Mouse (Mus musculus) neutrophil, adult 5-6 weeks (primary cell): ENCODE data around the gene Tsga10ip. TPM values are rescaled to one million over a fixed set of nuclear protein-coding genes. Genes with fewer than 3 reads are reported as not detected.
A peak's percentile ranks its signal among the peaks of the same experiment; 100 is the strongest.
"Not testable (repeated sequence)": the region's sequence is repeated elsewhere in the genome, so short reads cannot be mapped to it uniquely, and the experiment has no call there.

Experiments
- ATAC-seq: fragments of 151-379, 151-347 bp; 2 replicates; pipeline ENCODE4 v1.8.0; 2017; ENCODE audit warnings: mild to moderate bottlenecking, moderate TSS enrichment; ENCODE audit not compliant: insufficient number of reproducible peaks, poor library complexity, low FRiP score, severe bottlenecking; ENCODE audit errors: extremely low read depth
- total RNA-seq: library from RNA; stranded (forward); fragments of 200-1000 nt; gene quantifications from 2 replicates; pipeline ENCODE4 v1.2.3, GENCODE M21; 2017

Tsga10ip gene
- total RNA-seq, 1 experiment from 2014 or later = not detected

DNA sequence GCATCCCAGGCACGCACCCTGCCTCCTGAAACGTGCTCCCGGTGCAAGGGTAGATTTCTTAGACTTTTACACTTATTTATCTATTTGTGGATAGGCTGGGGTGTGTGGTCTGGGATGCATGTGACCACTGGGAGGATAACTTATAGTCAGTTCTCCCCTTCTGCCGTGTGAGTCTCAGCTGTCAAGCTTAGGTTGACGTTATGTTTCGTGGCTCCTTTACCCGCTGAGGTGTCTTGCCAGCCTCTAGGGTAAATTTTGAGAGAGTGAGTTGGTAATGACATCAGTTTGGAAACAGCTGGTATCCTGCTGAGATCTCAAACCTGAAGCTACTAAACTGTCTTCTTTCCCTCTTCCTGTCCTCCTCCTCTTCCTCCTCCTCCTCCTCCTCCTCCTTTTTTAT lies 3.6 kb upstream of the Tsga10ip start:
- 0 out of 2 replicates have a peak, but pooled peaks have one; percentile 14 for ATAC-seq

DNA sequence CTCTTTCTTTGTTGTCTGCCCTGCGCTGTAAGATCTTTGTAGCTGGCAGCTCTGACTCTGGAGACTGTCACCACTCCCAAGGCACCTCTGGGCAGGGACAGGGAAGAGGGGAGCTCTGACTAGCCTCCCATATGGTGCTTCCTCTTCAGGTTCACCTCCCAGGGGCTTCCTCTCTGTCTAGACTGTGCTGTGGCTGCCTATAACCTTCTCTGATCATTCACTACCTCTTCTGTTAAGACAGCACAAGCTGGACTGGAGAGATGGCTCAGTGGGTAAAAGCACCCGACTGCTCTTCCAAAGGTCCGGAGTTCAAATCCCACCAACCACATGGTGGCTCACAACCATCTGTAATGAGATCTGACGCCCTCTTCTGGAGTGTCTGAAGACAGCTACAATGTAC lies 1.3 kb downstream of the Tsga10ip start:
- not testable (repeated sequence) for ATAC-seq

DNA sequence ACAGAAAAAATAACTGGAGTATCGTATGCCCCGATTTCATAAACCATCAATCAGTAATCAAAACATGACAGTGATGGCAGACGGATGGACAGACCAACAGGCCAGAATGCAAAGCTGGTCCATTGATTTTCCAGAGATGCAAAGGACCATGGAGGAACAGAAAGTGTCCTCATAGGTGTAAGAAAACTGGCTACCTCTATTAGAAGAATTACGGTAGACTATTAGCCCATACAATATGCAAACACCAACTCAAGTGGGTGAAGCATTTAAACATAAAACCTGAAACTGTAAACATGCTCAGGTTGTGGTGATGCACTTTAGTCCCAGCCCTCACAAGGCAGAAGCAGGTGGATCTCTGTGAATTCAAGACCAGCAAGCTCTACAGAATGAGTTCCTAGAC lies 7.0 kb downstream of the Tsga10ip start:
- no peak for ATAC-seq

DNA sequence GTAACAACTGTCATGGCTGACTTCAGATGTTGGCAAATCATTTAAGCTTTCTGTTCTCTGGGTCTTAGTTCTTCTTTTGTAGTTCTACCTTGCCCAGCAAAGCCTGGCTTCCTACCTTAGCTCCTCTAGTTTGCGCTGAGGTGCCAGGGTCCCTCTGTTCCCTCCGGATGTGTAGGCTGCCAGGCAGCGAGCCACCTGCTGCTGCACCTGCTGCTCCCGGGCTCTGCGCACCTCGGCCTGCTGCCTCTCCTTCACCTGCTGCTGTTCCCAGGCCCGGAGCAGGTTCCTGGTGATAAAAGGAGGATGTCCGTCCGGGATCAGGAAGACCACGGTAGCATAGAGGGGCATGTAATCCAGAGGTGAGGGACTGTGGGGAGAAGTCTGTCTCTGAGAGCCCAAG lies 8.2 kb downstream of the Tsga10ip start:
- no peak for ATAC-seq

DNA sequence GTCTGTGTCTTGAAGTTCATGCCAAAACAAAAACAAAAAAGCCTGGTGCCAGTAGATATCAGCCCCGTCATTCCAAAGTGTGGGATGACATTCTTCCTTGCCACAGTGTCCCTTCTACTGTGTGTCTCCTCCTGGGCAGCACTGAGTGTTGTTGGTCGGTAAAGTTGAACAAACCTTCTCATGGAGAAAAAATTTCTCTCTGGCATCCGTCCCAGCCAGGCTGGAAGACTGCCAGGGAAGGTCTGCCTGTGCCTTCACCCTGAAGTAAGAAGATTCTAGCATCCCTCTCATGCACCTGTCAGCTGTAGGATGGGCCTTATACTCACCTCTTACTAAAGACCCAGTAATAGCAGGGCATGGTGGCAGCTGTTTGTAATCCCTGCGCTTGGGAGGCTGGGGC lies 9.4 kb downstream of the Tsga10ip start:
- no peak for ATAC-seq

- no peak for ATAC-seq
These were observed 11.9 kb downstream of the Tsga10ip start for GRCm38 (mm10) chr19:5390416-5390815.

- peak; percentile 57 for ATAC-seq
These were observed 12.7 kb downstream of the Tsga10ip start for GRCm38 (mm10) chr19:5389647-5390046.

GRCm38 (mm10) chr19:5388588-5389242 lies 13.6 kb downstream of the Tsga10ip start, which contains the start of gene Sart1:
TSS of gene Sart1 (minus strand) at chr19:5388703.
- peak; percentile 86 for ATAC-seq

DNA sequence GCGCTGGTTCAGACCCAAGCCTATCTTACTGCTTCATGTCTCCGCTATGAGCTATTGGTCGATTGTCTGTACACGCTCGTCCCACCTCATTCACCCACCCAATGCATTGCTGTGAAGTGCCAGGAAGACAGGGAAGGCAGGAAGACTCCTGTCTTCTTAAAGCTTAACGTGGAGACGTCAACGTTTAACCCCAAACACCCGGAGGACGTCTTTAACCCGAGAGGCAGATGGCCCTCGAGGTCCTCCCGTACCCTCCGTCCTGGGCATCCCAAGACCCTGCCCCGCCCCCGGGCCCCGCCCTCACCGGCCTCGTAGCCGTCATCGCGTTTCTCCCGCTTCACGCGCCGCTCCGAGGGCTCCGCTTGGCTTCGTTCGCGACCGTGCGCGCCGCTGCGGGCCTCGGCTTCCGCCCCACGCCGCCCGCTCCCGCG lies 14.3 kb downstream of the Tsga10ip start:
- ATAC-seq = no peak

DNA sequence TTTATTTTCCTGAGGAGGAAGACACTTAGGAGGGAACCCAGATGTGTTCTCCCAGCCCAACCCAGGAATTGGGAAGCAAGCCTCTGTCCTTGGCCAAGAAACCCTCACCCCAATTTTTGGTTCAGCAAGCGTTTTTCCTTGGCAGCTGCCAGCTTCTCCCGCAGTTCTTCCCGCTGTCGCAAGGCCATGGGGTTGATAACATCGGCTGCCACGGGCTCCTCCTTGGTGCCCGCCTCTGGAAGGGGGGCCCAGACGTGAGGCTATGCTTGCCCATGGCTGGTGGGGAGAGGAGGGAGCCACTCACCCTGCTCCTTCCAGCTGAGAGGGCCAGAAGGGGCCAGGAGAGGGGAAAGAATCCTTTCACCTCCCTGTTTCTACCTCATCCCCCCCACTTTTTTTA lies 17.6 kb downstream of the Tsga10ip start:
- ATAC-seq = no peak

DNA sequence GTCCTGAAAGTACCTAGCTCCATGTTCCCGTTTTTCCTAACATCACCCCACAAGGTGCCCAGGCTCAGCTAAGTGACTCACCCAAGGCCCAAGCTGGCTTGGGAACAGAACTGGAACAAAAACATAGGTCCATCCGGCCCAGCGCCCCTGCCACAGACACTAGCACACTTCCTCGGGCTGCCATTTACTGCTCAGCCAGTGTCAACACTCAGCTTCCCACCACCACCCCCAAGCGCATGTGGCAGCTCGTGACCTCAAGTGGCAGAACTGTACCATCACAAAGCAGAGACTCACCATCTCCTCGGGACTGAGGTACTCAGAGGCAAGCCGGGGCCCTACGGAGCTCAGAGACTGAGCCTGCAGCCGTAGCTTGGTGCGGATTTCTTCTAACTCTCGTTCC lies 19.0 kb downstream of the Tsga10ip start:
- ATAC-seq = no peak

- no peak for ATAC-seq
These were observed 24.9 kb downstream of the Tsga10ip start for GRCm38 (mm10) chr19:5377446-5377845.

DNA sequence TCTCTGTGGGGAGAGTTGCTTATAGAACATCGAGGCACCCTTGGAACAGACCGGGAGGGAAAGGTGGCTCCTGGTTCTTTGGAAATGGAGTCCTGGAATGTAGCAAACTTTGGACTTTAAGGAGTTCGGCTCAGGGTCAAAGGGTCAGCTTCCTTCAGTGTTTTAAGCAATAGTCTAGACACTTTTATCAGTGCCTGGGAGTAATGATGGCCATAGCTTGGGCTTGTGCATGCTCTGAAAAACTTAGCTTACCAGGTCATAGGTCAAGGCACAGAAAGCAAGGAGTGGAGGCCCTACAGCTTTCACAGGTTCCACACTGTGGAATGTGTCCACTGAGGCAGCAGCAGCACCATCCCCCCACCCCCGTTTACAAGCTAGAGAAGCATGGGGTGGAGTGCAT lies 27.6 kb downstream of the Tsga10ip start:
- ATAC-seq = no peak

DNA sequence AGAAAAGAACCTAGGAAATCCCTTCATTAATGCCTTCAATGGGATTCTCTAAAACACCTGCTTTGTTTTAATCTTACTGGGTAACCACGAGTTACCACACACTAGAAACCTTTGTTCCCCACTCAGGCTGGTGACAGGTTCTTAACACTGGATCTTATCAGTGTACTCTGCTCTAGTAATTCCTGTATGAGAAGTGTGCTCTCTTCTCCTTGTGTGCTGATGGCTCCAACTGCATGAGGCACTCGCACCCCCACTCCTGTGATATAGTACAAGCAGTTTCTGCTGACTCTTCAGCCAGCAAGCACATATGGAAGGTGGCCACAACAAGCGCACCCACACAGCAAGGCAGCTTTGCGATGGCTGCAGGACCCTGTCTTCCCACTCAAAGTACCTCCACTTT lies 28.1 kb downstream of the Tsga10ip start:
- ATAC-seq = no peak

DNA sequence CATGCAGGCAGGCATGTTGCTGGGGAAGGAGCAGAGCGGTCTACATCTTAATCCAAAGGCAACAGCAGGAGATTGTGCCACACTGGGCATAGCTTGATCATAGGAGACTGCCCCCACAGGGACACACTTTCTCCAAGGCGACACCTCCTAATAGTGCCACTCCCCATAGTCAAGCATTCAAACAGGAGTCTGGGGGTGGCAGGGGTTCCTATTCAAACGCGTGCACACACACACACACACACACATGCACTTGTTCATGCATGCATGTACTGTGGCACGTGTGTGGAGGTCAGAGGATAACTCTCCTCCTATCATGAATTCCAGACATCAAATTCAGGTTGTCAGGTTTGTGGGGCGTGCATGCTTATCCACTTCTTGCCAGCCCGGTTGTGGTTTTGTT lies 29.6 kb downstream of the Tsga10ip start:
- no peak for ATAC-seq

- ATAC-seq = no peak
These were observed 31.4 kb downstream of the Tsga10ip start for GRCm38 (mm10) chr19:5370932-5371331.

GRCm38 (mm10) chr19:5367455-5367854 lies 34.9 kb downstream of the Tsga10ip start:
- no peak for ATAC-seq

GRCm38 (mm10) chr19:5367053-5367359 lies 35.3 kb downstream of the Tsga10ip start, which contains the start of gene Banf1:
TSS of gene Banf1 (minus strand) at chr19:5367168.
- ATAC-seq = no peak

GRCm38 (mm10) chr19:5366175-5367052 lies 35.9 kb downstream of the Tsga10ip start, which contains the start of gene Eif1ad:
TSS of gene Eif1ad (plus strand) at chr19:5366741.
- ATAC-seq = peak; percentile 80

DNA sequence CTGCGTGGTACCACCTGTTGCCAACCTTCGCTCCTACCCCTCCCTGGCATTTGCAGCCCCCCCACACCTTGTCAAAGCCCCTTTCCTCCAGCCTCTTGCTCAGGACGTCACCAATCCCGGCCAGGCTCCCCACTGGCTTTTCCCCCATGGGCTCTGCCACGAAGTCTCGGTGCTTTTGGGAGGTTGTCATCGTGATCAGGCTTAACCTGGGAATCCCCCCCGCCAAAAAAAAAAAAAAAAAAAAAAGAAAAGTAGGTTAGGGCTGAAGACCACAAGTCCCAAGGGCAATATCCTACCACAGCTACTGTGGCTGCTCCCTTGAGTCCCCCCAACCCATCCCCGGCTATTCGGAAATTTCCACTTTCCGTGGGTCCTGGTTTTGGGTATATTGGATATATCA lies 36.6 kb downstream of the Tsga10ip start:
- no peak for ATAC-seq
